Comparison of ENCODE assay signal across 9 mouse cellular contexts in the genomic region with DNA sequence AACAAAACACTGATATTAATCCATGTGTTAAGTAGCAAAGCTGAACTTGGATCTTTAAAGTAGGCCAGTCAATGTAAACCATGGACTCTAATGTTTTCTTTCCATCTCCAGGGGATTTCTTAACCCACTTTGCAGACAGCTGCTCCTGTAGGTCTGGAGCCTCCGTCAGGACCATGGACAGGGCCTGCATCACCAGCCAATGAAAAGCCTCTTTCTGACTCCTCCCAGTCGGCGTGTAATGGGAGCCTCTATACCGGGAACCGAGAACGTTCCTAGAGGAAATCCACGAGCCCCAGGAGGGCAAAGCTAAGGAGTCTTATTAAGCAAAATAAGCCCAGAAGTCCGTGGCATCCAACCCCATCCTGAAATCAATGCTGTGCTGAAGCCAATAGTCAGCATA.
DNase-seq lines count a peak whose midpoint lies in the region; ATAC-seq lines count a peak whose summit lies in the region.
"Had no signal": no experiment of that assay in that cellular context is flagged by ENCODE, and none has a peak within 500 bp of the region (broad histone marks: within the 10 kb centered on the region; RNA-seq: fewer than 3 reads in every experiment).

No protein-coding gene starts in this region.

- under 1% methylated on average over 8 of the region's 8 CpGs for WGBS in heart, embryonic 10.5 days
- under 1% methylated on average over 8 of the region's 8 CpGs for WGBS in heart, embryonic 11.5 days (ENCODE audit: insufficient replicate concordance)
- 0% methylated on average over 8 of the region's 8 CpGs for WGBS in limb, embryonic 10.5 days

- intact Hi-C loops in left cerebral cortex, postnatal 25 days (cut with DNase I): no loop called here

- H3K9ac ChIP-seq in heart, embryonic 11.5 days (ENCODE audit: low read depth, low read length): no peak overlapping the region
- H3K9ac ChIP-seq: embryonic facial prominence, embryonic 15.5 days had no signal

- H3K4me3 ChIP-seq in heart, embryonic 10.5 days: no peak overlapping the region
- no peak overlapping the region for H3K4me3 ChIP-seq in heart, embryonic 11.5 days (ENCODE audit: low read depth, low read length)
- no peak overlapping the region for H3K4me3 ChIP-seq in limb, embryonic 10.5 days
- H3K4me3 ChIP-seq: embryonic facial prominence, embryonic 15.5 days had no signal

- ATAC-seq in heart, embryonic 11.5 days (replicated peaks; ENCODE audit: insufficient number of reproducible peaks, low FRiP score, low TSS enrichment): no peak

- no peaks in the 10 kb centered on the region for H3K36me3 ChIP-seq in heart, embryonic 10.5 days
- no peaks in the 10 kb centered on the region for H3K36me3 ChIP-seq in heart, embryonic 11.5 days (ENCODE audit: control insufficient read depth, insufficient read depth, low read length)
- H3K36me3 ChIP-seq in limb, embryonic 10.5 days: no peaks in the 10 kb centered on the region
- H3K36me3 ChIP-seq: embryonic facial prominence, embryonic 15.5 days had no signal

- H3K27ac ChIP-seq in heart, embryonic 10.5 days: no peak overlapping the region
- no peak overlapping the region for H3K27ac ChIP-seq in heart, embryonic 11.5 days (ENCODE audit: low read depth, low read length)
- no peak overlapping the region for H3K27ac ChIP-seq in limb, embryonic 10.5 days
- H3K27ac ChIP-seq: embryonic facial prominence, embryonic 15.5 days had no signal

- no peak overlapping the region for H3K4me2 ChIP-seq in heart, embryonic 11.5 days
- H3K4me2 ChIP-seq: embryonic facial prominence, embryonic 15.5 days had no signal

- no peaks in the 10 kb centered on the region for H3K27me3 ChIP-seq in heart, embryonic 10.5 days (ENCODE audit: insufficient read depth, poor library complexity, severe bottlenecking)
- H3K27me3 ChIP-seq in heart, embryonic 11.5 days (ENCODE audit: control insufficient read depth, insufficient read depth, low read length): no peaks in the 10 kb centered on the region
- H3K27me3 ChIP-seq in limb, embryonic 10.5 days (ENCODE audit: low read depth, poor library complexity, severe bottlenecking): no peaks in the 10 kb centered on the region
- H3K27me3 ChIP-seq: embryonic facial prominence, embryonic 15.5 days had no signal

- H3K9me3 ChIP-seq in heart, embryonic 10.5 days: no peaks in the 10 kb centered on the region
- no peaks in the 10 kb centered on the region for H3K9me3 ChIP-seq in heart, embryonic 11.5 days (replicated peaks; ENCODE audit: control insufficient read depth, low read length)
- no peaks in the 10 kb centered on the region for H3K9me3 ChIP-seq in limb, embryonic 10.5 days (replicated peaks)
- H3K9me3 ChIP-seq: embryonic facial prominence, embryonic 15.5 days had no signal

- H3K4me1 ChIP-seq in heart, embryonic 10.5 days: no peaks in the 10 kb centered on the region
- H3K4me1 ChIP-seq in heart, embryonic 11.5 days (ENCODE audit: control insufficient read depth, insufficient read depth, low read length): no peaks in the 10 kb centered on the region
- H3K4me1 ChIP-seq in limb, embryonic 10.5 days: 0 out of 2 replicates have a peak, but pooled peaks cover 3% of the 10 kb centered on the region
- H3K4me1 ChIP-seq: embryonic facial prominence, embryonic 15.5 days had no signal

- DNase-seq in heart, embryonic 10.5 days (ENCODE audit: low spot score): peak; percentile 90
- peak; percentile 25 for DNase-seq in 3T3-L1 (ENCODE audit: low read depth, low spot score)
- peak; percentile 51 to 56 for DNase-seq in adrenal gland, postnatal 36 days
- peak; percentile 93 for DNase-seq in limb, embryonic 10.5 days (ENCODE audit: low spot score)
- DNase-seq in left cerebral cortex, postnatal 25 days (ENCODE audit: low spot score in 2 of 2): no peak
- DNase-seq in layer of hippocampus, adult 9-10 months (ENCODE audit: low spot score): no peak
- no peak for DNase-seq in urinary bladder, postnatal 4 days (ENCODE audit: low spot score in 2 of 2)

Comparison
In these comparisons a context has a peak if more than half of its experiments do, and no peak if none do; other contexts are left out.
1. DNase-seq: peak in heart, embryonic 10.5 days (single experiment), 3T3-L1 (single experiment), adrenal gland, postnatal 36 days (2 of 2) and limb, embryonic 10.5 days (single experiment); none in left cerebral cortex, postnatal 25 days (0 of 2), layer of hippocampus, adult 9-10 months (single experiment) and urinary bladder, postnatal 4 days (0 of 2).